Mouse (Mus musculus): ENCODE data around the gene Polr2j.
A peak's percentile ranks its signal among the peaks of the same experiment; 100 is the strongest.
"Not testable (repeated sequence)": the region's sequence is repeated elsewhere in the genome, so short reads cannot be mapped to it uniquely, and the experiment has no call there.

The Polr2j gene

DNA sequence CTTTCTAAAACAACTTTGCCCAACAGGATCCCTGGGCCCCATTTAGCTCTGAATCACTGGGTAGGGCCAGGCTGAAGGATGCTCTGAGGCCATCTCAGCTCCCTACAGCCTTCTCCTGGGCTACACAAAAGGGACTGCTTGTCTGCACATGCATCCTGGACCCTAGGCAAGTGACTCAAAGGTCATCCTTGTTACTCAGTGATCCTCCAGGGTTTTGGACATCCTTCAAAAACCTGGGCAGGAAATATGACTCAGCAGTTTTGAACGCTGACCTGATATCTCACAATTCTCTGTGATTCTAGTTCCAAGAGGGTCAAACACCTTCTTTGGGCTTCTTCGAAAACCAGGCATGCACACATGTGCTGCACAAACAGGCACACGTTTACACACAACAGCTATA is 7.4 kb upstream of the Polr2j start:
- DNase-seq = no peak

DNA sequence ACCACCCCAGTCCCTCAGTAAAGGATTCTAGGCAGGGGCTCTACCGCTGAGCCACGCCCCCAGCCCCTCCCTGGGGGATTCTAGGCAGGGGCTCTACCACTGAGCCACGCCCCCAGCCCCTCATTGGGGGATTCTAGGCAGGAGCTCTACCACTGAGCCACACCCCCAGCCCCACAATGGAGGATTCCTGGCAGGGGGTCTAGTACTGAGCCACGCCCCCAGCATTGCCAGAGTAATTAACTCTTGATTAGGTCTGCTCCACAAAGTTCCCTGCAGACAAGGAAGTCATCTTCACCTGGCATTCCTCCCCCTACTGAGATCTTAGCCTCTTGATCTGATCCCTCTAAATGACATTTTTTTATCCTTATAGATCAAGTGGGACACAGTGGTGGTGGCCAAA is 2.9 kb upstream of the Polr2j start:
- DNase-seq = not testable (repeated sequence)

DNA sequence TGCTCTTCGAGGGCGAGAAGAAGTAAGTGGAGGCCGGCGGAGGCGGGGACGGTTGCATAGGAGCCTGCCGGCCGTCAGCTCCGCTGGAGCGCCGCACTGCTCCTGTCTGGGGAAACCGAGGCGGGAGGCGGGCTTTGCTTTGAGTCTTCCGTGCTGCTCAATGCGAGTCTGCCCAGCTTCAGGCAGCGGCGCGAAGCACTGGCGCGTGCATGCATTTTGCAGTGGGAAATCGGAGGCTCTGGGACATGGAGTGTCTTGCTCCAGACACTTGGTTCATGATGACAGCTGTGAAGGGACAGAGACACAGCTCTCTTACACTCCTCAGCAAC is 317 bp downstream of the Polr2j start:
- DNase-seq = no peak

DNA sequence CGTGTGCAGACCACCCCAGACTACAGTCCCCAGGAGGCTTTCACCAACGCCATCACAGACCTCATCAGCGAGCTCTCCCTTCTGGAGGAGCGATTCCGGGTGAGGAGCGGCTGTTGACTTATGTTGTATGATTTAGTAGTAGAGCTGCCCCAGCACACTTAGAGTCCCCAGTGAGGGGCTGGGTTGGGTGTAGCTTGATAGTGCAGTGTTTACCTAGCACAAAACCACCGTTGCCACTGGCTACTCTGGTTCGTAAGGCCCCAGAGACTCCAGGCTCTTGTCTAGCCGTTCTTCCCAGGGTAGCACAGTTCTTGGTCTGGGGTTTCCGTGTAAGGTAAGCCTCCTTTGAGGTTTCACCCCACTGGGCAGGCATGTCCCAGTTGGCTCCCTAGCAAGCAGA is 5.7 kb downstream of the Polr2j start:
- no peak for DNase-seq

DNA sequence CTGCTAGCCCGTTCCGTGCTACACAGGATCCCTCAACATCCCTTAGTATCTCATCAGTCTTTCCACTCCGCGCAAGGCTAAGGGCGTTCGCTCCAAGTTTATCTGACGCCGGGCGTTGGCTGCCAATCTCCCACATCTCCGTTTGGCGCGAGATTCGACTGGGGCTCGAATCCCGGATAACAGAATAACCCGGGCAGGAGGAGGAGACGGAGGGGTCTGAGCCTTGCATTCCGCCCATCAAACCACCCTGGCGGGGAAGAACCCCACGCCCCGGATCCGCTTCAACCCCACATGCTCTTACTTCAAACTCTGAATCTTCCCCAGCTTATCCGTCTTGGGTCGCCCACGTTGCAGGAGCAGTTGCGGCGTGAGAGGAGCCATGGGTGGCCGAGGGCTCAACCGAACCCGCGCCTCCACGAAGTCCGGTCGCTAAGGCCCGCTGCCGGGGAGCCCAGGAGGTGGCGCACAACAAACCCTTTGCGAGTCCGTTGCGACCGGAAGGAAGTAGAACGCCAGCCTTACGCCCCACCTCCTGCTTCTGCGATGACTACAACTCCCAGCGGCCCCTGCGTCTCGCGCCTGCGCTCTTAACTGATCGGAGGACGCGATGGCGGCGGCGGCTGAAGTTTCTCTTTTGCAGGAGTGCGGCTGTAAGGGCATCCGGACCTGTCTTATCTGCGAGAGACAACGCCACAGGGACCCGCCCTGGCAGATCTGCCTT is 19.3 kb downstream of the Polr2j start, which contains the start of the genes Lrwd1 and Alkbh4:
Lrwd1 (minus strand) TSS at position 504 of the 721 bp plus-strand sequence.
Alkbh4 (plus strand) TSS at position 576 of the 721 bp plus-strand sequence.
- peak; percentile 97 for DNase-seq

DNA sequence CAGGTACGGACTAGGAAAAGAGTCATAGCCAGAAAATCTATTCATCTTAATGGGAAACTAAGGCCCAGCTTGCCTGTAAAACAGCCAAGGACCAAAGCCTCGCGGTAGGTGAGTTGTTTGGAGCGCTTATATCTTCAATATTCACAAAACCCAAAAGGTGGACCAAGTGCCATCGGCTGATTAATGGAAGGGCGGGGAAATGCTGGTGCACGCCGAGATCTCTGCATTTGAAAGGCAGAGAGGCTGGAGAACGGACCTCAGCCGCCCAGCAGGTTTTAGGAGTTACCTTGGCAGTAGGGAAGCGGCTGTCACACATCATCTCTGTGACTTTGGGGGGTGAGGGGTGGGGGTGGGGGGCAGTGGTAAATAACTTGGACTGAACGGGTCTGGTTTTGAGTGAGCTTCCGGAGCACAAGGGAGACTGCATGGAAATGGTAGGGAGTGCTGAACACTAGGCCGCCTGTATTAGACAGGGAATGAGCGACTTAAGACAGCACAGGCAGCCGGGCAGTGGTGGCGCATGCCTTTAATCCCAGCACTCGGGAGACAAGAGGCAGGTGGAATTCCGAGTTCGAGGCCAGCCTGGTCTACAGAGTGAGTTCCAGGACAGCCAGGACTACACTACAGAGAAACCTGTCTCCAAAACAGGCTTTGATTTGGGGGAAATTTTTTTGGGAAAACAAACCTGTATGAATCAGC is 20.0 kb downstream of the Polr2j start:
- no peak for DNase-seq

DNA sequence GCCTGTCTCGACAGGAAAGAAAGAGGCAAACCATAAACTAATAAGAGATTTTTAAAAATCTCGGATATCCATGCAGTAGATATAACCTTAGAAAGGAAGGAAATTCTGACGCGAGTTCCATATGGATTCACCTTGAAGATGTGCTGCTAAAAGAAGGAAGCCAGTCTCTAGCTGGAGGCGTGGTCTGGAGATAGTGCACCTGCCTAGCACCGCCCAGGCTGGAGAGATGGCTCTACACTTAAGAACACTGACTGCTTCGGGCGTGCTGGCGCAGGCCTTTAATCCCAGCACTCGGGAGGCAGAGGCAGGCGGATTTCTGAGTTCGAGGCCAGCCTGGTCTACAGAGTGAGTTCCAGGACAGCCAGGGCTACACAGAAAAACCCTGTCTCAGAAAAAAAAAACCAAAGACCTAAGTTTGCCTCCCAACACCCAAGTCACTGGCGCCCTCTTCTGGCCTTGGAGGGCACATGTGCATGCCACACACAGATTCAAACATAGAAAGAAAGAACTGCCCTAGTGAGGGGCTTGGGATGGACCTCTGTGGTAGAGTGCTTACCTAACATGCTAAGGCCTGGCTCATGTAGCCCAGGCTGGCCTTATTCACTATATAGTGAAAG is 21.3 kb downstream of the Polr2j start:
- DNase-seq = peak; percentile 58

DNA sequence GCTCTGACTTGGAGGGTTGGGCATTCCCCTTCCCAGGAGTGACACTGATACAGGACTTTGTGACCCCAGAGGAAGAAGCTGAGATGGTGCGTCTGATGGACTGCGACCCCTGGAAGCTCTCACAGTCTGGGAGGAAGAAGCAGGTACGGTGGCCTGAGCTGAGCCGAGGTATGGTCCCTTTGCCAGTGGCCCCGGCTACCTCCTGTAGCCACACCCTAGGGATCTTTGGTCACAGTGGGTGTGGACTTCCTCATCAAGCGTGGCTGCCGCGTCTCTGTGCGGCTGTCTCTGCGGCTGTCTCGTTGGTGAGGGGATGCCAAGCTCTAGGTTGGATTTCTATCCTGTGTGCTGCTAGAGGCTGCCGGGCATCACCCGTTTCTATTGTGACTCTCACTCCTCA is 23.0 kb downstream of the Polr2j start:
- no peak for DNase-seq

DNA sequence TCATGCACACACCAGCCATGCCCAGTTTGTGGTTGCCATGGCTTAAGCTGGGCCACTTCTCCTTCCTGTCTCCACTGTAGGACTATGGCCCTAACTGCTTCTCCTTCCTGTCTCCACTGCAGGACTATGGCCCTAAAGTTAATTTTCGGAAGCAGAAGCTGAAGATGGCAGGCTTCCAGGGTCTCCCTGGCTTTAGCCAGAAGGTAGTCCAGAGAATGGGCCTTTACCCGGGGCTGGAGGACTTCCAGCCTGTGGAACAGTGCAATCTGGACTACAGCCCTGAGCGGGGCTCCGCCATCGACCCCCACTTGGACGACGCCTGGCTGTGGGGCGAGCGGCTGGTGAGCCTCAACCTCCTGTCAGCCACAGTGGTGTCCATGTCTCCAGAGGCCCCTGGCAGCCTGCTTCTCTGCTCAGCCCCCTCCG is 23.6 kb downstream of the Polr2j start:
- DNase-seq = no peak

DNA sequence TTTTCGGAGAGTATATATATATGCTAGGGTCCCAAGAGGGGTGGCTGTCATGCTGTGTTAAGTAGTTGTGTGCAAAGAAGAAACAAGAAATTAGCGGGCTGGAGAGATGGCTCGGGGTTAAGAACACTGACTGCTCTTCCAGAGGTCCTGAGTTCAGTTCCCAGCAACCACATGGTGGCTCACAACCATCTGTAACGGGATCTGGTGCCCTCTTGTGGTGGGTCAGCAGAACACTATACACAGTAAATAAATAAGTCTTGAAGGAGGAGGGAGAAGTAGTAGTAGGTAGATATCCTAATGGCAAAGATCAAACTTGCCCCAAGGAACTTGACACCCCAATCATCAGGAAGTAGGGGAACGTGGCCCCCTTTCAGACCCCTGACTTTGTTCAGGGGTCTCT is 26.3 kb downstream of the Polr2j start:
- DNase-seq = no peak

DNA sequence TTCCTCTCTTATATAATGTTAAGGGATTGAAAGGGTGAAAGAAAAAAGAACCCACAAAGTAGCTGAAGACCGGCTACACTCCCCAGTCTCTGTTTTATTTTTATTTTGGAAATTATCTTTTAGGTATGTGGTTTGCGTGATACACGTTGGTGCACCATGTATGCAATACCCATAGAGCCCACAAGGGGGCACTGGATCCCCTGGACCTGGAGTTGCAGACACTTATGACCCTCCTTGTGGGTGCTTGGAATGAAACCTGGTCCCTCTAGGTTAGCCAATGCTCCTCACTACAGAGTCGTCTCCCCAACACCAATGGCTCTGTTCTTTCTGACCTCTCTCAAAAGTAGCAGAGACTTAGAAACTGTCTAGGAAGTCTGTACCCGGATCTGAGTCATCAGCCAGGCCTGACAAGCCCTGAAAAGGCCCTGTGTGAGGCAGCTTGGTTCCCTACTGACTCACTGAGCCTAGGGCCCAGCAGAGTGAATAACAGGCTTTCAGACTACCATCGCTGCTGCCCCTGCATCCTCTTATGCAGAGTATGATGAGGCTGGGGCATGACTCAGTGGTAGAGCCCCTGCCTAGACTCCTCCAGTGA is 26.8 kb downstream of the Polr2j start:
- DNase-seq = no peak

DNA sequence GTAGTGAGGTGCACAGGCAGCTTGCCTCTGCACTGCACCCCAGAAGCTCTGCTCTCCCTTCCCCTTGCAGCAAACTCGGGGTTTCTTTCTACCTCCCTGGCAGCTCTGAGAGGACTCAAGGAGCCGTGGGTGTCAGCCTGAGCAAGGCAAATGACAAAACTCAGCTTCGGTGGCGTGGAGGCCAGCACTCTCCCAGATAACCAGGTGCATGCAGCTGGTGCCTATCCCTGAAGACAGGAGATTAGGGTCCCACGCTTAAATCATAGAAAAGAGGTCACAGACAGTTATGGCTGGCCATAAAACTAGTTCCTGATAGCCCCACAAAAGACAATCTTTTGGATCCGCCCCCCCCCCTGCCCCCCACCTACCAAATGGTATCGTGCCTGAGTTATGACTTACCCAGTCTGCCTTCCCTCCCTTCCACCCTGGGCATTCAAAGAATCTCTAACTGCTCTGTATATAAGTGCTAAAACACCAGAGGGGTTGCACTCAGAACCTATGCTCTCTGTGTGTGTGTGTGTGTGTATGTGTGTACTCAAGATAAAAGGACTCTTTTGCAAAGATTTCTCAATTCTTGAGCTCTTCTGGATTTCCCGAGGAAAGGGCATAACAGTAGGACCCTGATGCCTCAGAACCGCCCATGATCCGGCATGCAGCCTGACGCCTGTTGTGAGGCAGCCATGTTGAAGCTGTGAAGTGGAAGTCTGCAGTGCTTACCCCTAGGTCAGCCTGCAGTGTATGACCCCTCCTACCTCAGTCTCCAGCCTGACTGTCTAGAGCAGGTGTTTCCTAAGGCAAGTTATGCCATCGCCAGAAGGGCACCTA is 28.4 kb downstream of the Polr2j start:
- DNase-seq = peak; percentile 56

DNA sequence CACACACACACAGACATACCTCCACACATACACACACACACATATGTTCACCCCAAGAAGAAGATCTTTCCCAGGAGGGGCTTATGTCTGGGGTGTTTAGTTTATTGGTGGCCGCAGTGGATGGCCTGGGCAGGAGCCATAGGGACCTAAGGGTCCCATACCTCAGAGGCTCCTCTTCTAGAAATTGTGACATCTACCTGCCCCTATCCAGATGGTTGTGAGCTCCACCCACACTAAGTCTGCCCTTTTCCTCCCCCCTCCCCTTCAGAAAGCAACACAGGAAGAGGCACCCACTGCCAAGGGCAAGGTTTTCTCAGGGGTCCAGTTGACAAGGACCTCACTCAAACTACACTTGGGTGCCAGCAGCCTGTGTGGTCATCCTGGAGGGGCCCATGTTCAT is 30.5 kb downstream of the Polr2j start:
- no peak for DNase-seq

DNA sequence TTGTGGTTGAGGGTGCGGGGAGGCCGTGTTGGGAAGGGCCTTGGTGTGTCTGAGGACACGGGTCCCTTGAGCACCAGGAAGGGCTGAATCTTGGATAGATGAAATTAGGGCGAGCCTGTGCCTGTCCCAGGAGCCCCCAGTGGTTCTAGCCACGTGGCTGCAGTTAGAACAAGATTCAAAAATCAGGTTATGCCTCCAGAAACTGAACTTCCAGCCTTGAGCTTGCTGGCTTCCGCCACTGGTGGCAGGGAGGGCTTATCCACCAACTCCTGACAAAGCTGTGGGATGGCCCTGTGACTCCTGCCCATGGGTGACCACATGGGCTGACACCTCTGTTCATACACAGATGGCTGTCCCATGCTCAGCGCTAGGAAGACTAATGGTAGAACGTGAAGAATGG is 31.3 kb downstream of the Polr2j start:
- no peak for DNase-seq

DNA sequence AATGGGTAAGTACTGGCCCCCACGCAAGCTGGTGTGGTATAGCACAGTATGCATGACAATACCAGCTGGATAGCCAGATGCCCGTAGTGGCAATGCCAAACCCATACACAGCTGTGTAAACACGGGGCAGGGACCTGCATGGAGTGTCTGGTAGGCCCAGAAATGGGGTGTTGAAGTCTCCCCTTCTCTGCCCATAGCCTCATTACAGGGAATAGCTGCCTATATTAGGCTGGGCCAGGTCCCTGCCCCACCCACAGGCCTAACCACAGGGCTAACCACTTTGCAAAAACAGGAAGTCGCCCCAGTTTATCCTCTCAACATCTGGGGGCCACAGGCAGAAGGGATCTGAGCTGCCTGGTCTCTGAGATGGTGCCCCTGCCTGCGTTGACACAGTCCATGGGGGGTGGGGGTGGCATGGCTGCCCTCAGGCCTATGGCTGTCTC is 32.7 kb downstream of the Polr2j start:
- DNase-seq = not testable (repeated sequence)

DNA sequence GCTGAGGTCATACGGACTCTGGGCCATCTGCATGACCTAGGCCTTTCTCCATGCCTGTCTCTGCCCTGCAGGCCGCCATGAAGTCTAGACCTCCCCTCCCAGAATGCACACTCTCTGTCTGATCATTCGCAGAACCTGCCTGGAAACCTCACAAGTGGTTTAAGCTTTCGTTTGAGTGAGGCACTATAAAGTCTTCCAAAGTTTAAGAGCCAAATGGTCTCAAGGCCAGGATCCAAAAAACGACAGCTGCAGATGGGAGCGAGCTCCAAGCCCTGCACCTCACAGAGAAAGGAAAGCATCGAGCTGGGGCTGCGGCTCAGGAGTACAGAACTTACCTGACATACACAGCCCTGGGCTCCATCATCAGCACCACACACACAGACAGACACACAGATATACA is 35.9 kb downstream of the Polr2j start:
- no peak for DNase-seq

DNA sequence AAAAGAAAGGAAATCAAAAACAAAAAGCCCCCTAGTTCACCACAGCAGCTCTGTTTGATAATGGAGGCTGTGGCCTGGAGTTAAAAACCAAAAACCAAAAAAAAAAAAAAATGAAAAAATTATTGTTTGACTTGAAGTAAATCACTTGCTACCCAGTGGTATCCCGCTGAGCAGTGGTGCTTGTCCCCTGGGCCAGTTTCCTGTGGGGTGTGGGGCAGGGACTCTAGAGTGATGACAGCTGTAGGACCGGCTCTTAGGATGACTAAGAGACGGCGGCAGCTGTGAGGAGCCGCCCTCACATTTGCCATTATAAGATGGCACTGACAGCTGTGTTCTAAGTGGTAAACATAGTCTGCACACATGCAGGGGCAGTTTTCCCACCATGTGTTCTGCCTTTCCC is 39.0 kb downstream of the Polr2j start:
- no peak for DNase-seq

DNA sequence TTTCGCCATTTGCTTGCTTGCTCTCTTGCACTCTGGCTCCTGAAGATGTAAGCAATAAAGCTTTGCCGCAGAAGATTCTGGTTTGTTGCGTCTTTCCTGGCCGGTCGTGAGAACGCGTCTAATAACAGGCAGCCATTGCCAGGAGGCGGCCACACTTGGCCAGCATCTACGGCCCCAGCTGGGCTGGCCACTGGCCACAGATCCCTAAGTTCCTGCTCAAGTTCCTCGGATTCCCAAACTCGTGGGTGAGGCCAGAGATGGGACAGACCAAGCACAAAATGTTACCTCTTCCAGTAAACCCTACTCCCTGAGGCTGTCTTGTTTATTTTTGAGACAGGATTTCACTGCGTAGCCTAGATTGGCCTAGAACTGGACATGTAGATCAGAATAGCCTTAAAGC is 43.7 kb downstream of the Polr2j start:
- DNase-seq = peak; percentile 62

DNA sequence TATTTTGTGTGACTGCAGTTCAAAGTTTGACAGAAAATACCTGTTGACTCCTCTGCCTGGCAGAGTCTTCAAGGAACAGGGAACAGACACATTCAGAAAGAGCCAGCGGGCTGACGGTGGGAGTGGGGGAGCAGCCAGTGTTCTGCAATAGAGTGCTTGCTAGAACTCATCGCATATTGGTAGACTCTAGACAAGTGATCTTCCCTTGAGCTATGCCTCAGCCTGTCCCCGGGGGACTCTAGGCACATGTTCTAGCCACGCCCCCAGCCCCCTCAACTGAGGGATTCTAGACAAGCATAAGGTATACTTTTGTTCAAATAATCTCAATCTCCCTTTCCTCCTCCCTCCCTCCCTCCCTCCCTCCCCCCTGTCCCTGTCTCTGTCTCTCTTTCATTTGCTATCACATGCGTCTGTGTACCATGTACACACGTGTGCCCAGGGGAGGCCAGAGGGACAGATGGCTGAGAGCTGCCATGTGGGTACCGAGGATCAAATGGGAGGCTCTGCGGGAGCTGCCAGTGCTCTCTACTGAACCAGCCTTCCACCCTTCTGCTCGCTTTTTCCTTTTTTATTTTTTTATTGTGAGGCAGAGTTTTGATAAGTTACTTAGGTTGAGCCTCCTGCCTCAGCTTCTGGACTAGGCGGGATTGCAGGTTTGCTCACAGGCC is 47.5 kb downstream of the Polr2j start:
- DNase-seq = no peak

DNA sequence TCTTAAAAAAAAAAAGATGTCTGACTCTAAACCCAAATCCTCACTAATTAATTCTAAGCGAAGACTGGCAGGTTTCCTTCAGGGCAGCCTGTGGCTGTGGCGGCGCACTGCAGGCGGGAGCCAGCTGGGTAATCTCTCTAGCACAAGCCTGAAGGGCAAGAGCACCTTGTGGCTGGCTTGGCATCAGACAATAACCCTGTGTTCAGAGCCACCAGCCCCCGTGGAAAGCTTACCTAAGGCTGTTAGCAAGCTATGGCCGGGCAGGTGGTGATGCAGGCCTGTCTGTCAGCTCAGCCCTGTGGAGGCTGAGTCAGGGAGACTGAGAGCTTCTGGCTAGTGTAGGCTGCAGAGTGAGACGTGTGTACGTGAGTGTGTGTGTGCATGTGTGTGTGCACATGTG is 48.8 kb downstream of the Polr2j start:
- DNase-seq = no peak

DNA sequence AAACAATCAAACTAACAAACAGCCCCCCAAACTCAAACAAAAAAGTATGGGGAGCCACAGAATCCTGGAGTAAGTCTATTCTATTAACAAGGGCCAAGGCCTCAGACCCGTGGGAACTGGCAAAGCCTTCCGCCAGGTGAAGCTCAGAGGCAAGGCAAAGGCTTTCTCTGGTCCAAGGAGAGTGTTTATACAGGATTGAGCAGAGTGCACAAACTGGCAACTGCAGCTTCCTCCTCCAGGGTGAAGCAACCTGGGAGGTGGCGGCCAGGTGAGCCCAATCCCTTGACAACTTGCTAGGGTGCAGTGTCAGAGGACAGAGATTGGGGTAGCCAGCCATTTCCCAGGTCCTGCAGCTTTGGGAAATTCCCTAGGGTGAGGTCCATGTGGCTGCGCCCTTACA is 50.9 kb downstream of the Polr2j start:
- no peak for DNase-seq

DNA sequence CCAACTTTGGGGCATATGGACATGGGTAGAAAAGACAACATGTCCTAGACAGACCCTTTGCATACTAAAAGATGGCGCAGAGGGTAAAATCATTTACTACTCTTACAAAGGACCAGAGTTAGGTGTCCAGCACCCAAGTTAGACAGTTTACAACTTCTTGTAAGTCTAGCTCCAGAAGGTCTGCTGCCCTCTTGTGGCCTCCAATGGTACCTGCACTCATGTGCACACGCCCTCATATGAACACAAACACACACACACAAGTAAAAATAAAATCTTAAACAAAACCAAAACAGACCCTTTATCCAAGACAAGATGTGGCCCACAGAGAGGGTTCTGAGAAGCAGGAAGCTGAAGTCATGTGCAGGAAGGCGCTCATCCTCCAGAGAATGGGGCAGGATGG is 51.6 kb downstream of the Polr2j start:
- no peak for DNase-seq
